Mouse (Mus musculus): ENCODE measurements around the gene Vkorc1. TPM values are rescaled to one million over a fixed set of nuclear protein-coding genes. Genes with fewer than 3 reads are reported as not detected.
"Not testable (repeated sequence)": the region's sequence is repeated elsewhere in the genome, so short reads cannot be mapped to it uniquely, and the experiment has no call there.

Vkorc1 gene
- polyA plus RNA-seq (2015; fragmentation: Nextera tagmentation; extraction: Ambion mirVana): 73.8 and 77.6 TPM in 2 replicates

DNA sequence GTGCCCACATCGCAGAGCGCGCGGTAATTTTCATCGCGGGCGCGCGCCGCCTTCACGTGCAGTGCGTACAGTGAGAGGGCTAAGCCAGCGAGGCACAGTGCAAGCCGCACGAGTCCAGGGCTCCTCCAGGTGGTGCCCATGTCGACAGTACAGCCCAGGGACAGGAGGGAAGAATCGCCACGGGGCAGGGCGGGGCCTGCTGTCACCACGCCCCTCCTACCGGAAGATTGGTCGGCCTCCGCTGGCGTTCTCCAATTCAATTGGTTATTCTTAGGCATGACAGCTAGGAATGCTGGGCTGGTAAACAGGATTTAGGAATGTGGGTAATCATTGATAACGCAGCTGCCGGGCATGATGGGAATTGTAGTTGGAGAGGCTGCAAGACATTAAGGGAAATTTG is at the start of gene Vkorc1, which contains the start of gene Gm21974:
TSS of gene Vkorc1 (minus strand) at position 176 of the 400 bp plus-strand sequence.
TSS of gene Gm21974 (minus strand) at position 13 of the 400 bp plus-strand sequence.
- H3K4me2 ChIP-seq: peak within 1 kb of the TSS; percentile 84
- no peaks in the 10 kb centered on the region for H3K27me3 ChIP-seq
- H3K4me3 ChIP-seq: peak within 1 kb of the TSS; percentile 65
- ATAC-seq (ENCODE audit: low read depth): peak; percentile 98
- peak within 1 kb of the TSS; percentile 80 for H3K9ac ChIP-seq
- peak within 1 kb of the TSS; percentile 84 for H3K27ac ChIP-seq (replicated peaks)
- H3K9me3 ChIP-seq: no peaks in the 10 kb centered on the region
- peaks cover 29% of the 10 kb centered on the region for H3K36me3 ChIP-seq
- WGBS: 0% methylated on average over 26 of the region's 26 CpGs
- H3K4me1 ChIP-seq (replicated peaks): peaks cover 11% of the 10 kb centered on the region

DNA sequence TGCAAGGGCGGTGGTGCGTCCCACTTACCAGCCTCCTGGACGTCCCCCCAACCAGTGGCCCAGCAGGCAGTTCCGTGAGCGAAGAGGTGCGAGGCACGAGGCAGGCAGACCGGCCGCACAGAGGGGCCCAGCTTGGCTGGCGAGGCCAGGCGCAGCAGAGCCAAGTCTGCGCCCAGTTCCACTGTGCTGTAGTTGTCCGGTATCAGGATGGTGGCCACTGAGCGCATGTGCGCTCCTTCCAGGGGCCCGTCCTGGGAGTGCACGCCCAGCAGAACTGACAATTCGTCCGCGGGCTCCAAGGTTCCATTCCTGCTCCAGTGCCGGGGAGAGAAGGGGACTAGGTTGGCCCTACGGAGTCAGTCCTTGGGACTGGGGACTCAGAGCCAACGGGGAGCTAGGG is 49.2 kb upstream of the Vkorc1 start:
- H3K36me3 ChIP-seq: no peaks in the 10 kb centered on the region

DNA sequence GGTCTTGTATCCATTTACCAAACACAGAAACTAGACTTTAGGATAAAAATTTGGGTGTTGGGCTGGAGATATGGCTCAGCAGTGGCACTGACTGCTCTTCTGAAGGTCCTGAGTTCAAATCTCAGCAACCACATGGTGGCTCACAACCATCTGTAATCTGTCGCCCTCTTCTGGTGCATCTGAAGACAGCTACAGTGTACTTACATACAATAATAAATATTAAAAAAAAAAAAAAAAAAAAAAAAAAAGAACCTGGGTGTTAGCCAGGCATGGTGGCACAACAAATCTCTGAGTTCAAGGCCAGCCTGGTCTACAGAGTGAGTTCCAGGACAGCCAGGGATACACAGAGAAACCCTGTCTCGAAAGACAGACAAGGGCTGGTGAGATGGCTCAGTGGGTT is 46.7 kb upstream of the Vkorc1 start:
- not testable (repeated sequence) for H3K9me3 ChIP-seq; H3K4me3 ChIP-seq; H3K36me3 ChIP-seq; H3K9ac ChIP-seq; H3K4me2 ChIP-seq; ATAC-seq (ENCODE audit: low read depth); H3K27ac ChIP-seq (replicated peaks); H3K4me1 ChIP-seq (replicated peaks)
- H3K27me3 ChIP-seq: peaks cover 35% of the 10 kb centered on the region
- WGBS: 42% methylated on average over 2 of the region's 2 CpGs

More for the DNA sequence above, 49.2 kb upstream of the Vkorc1 start:
- no peak for ATAC-seq (ENCODE audit: low read depth)
- no peaks in the 10 kb centered on the region for H3K9me3 ChIP-seq
- H3K4me1 ChIP-seq (replicated peaks): no peaks in the 10 kb centered on the region
- H3K4me3 ChIP-seq: no peak overlapping the region
- peaks cover 35% of the 10 kb centered on the region for H3K27me3 ChIP-seq
- 14% methylated on average over 23 of the region's 23 CpGs for WGBS
- H3K9ac ChIP-seq: no peak overlapping the region
- no peak overlapping the region for H3K27ac ChIP-seq (replicated peaks)
- H3K4me2 ChIP-seq: 0 out of 2 replicates have a peak overlapping the region, but pooled peaks have one; percentile 9

DNA sequence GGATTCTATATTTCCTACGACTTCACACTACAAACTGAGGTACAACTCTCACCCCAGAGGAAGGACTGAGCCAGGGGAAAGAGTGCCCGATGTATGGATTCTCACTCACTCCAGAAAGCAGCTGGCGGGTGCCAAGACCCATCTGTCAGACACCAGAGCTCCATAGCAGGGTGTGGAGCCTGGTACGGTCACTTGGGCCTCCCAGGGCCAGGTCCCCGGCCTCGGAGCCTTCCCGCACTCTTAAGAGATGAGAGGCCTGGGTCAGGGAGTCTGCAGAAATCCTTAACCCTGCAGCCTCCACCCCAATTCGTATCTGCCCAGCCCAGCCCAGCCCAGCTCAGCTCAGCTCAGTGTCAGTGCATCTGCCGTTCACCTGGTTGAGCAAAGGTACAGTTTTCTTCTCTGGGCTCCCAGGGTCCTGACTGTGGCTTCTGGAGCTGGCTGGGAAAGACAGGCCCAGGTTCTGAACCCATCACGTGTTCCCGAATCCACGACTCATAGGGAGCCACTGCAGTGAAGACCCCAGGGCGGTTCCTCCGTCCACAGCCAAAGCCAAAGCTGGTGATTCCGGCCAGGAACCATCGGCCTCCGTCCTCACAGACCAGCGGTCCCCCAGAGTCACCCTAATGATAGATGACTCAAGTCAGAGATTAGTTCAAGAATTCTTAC is 40.9 kb upstream of the Vkorc1 start:
- peak overlapping the region; percentile 87 for H3K9ac ChIP-seq
- 59% methylated on average over 18 of the region's 18 CpGs for WGBS
- H3K4me3 ChIP-seq: peak overlapping the region; percentile 74
- no peaks in the 10 kb centered on the region for H3K36me3 ChIP-seq
- 0 out of 2 replicates have a peak, but pooled peaks cover 3% of the 10 kb centered on the region for H3K27me3 ChIP-seq
- H3K4me2 ChIP-seq: peak overlapping the region; percentile 88
- no peaks in the 10 kb centered on the region for H3K9me3 ChIP-seq
- peak overlapping the region; percentile 82 for H3K27ac ChIP-seq (replicated peaks)
- peak; percentile 5; the same call in 1 of the 2 replicates for ATAC-seq (ENCODE audit: low read depth)
- peaks cover 18% of the 10 kb centered on the region for H3K4me1 ChIP-seq (replicated peaks)

DNA sequence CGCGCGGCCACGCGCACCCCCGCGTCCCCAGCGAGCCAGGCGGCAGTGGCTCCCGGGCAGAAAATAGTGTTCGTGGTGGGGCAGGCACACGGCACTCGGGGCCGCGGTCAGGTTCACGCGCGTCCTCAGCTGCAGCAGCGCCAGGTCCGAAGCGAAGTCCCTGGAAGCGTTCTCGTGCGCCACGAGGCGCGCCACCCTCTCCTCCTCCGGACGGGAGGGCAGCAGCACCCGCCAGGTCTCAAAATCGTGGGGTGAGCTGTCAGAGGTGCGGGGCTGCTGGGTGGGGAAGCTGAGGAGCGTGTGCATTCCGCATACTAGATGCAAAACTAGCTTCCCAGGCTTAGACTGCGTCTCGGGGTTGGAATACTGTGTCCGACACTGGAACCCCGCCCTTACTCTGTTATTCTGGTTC is 40.3 kb upstream of the Vkorc1 start:
- peak; percentile 73 for ATAC-seq (ENCODE audit: low read depth)
- H3K9ac ChIP-seq: peak overlapping the region; percentile 87
- peak overlapping the region; percentile 74 for H3K4me3 ChIP-seq
- H3K4me2 ChIP-seq: peak overlapping the region; percentile 88
- peaks cover 6% of the 10 kb centered on the region for H3K27me3 ChIP-seq
- 1% methylated on average over 38 of the region's 38 CpGs for WGBS
- no peaks in the 10 kb centered on the region for H3K36me3 ChIP-seq
- no peaks in the 10 kb centered on the region for H3K9me3 ChIP-seq
- peaks cover 18% of the 10 kb centered on the region for H3K4me1 ChIP-seq (replicated peaks)
- peak overlapping the region; percentile 82 for H3K27ac ChIP-seq (replicated peaks)

DNA sequence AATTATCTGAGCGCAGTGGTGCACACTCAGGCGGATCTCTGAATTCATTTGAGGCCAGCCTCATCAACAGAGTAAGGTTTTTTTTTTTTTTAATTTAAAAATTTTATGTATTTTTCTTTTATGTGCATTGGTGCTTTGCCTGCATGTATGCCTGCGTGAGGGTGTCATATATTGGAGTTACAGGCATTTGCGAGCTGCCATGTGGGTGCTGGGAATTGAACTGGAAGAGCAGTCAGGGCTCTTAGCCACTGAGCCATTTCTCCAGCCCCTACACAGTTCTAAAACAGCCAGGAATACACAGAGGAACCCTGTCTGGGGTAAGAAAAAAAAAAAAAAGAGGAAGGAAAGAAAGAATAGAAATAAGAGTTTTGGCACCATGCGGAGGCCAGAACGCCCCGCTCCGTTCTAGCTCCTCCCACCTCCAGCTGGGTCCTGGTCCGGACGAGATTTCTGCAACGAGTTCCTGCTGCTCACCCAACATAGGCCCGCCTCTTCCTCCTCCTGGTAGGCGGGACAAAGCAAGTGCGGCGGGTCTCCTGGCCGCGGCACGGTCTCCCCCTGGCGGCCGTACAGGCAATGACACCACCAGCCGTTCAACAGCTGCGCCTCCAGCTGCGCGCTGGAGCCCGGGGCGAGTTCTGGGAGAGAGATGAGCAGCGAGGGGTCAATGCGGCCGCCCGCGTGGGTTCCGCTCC is 39.8 kb upstream of the Vkorc1 start:
- H3K9ac ChIP-seq: peak overlapping the region; percentile 87
- H3K36me3 ChIP-seq: no peaks in the 10 kb centered on the region
- peaks cover 18% of the 10 kb centered on the region for H3K4me1 ChIP-seq (replicated peaks)
- peak overlapping the region; percentile 88 for H3K4me2 ChIP-seq
- peak; percentile 96 for ATAC-seq (ENCODE audit: low read depth)
- no peaks in the 10 kb centered on the region for H3K9me3 ChIP-seq
- WGBS: 7% methylated on average over 32 of the region's 32 CpGs
- peaks cover 12% of the 10 kb centered on the region for H3K27me3 ChIP-seq
- peak overlapping the region; percentile 82 for H3K27ac ChIP-seq (replicated peaks)
- H3K4me3 ChIP-seq: peak overlapping the region; percentile 74

DNA sequence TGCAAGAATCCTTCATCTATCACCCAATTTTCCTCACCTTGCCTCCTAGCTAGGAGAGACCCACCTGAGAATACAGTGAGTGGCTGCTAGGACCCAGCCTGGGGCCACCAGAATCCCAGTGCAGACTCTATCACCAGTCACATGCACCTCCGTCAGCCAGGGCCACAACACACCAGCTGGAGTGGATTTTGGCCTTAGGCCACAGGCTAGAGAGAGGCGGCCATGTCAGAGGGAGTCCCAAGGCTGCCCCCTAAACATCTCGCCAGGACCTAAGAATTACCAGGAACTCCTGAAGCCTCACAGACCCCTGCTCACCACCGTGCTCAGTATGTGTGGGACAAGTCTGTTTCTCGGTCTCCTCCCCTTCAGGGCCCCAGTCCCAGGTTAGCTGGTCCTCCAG is 38.7 kb upstream of the Vkorc1 start:
- Histone ChIP-seq H3K9ac (peak overlapping the region; percentile 23; the same call in 1 of the 2 replicates), H3K4me2 (no peak overlapping the region)
- WGBS: 81% methylated on average over 5 of the region's 5 CpGs

DNA sequence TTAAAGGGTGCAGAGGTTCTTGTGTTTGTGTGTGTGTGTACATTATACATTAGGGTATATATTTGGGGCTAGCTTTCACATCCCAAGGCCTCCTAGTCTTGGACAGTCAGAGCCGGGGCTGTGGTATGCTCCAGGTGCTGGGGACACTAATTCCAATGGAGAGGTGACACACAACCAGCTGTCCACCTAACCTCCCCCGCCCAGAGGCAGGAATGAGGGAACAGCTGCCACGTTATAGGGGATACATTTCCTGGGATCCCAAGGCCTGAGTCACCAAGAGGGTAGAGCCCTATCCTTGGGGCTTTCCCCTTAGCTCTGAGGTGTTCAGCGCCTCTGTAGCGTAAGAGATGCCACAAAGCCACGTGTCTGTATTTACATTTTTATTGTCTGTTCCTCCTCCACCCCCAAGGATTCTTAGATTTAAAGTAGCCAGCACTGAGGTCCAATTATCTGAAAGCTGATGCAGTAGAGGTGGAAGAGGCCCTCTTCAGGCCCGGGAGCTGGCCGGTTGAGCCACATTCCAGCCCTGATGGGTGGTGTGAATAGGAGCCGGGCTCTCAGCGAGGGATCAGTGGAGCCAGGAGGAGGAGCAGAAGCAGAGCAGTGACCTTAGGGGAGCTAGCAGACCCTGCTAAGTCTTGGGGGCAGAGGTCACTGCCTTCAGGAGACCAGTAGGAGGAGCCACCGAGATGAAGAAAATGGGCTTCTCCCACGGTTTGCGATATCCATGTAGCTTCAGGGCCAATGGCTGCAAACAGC is 37.0 kb upstream of the Vkorc1 start:
- Histone ChIP-seq H3K27ac (replicated peaks) (no peak overlapping the region), H3K9ac (0 out of 2 replicates have a peak overlapping the region, but pooled peaks have one; percentile 31), H3K36me3 (no peaks in the 10 kb centered on the region), H3K9me3 (no peaks in the 10 kb centered on the region), H3K4me2 (no peak overlapping the region), H3K4me3 (no peak overlapping the region), H3K27me3 (peaks cover 38% of the 10 kb centered on the region), H3K4me1 (replicated peaks) (peaks cover 24% of the 10 kb centered on the region)
- 24% methylated on average over 13 of the region's 13 CpGs for whole genome bisulfite sequencing
- no peak for ATAC-seq (ENCODE audit: low read depth)

More for the DNA sequence above, 38.7 kb upstream of the Vkorc1 start:
- Histone ChIP-seq H3K4me3 (no peak overlapping the region), H3K36me3 (no peaks in the 10 kb centered on the region), H3K4me1 (replicated peaks) (peaks cover 24% of the 10 kb centered on the region), H3K9me3 (no peaks in the 10 kb centered on the region), H3K27ac (replicated peaks) (no peak overlapping the region), H3K27me3 (peaks cover 23% of the 10 kb centered on the region)
- no peak for ATAC-seq (ENCODE audit: low read depth)

DNA sequence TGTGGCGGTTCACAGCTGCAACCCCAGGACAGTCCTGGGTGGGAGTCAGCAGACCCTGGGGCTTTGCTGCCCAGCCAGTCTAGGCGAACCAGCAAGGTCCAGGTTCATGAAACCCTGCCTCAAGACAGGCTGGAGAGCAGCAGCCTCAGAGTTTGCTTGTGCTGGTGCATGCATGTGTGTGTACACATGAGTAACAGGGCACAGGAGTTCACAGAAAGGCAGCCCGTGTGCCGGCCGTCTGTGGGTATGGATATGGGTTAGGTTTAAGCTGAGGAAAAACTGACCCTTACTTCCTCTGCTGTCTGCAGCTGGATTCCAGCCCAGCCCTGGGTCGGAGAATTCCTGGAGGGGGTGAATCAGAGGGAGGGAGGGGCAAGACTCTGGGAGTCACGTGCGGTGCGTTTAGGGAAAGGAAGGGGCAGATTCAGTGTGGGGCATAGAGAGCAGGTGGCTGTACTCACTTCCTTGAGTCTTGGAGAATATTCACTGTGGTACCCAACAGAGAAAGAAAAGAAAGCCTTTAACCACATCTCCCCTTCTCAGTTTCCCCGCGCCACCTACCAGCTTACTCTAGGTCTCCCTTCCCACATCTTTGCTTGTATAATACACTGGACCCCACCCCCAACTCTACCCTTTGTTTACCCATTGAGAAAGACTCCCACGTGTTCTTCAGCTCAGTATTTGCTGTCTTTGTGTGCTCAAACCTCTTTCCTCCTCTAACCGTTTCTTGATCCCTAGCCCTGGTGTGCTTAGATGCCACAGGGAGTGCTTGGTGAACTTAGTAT is 36.1 kb upstream of the Vkorc1 start:
- Histone ChIP-seq H3K27me3 (peaks cover 38% of the 10 kb centered on the region), H3K4me3 (no peak overlapping the region), H3K4me1 (replicated peaks) (peaks cover 23% of the 10 kb centered on the region), H3K9me3 (no peaks in the 10 kb centered on the region), H3K4me2 (no peak overlapping the region), H3K9ac (no peak overlapping the region), H3K36me3 (peaks cover 9% of the 10 kb centered on the region), H3K27ac (replicated peaks) (no peak overlapping the region)
- no peak for ATAC-seq (ENCODE audit: low read depth)
- WGBS: 49% methylated on average over 13 of the region's 13 CpGs

DNA sequence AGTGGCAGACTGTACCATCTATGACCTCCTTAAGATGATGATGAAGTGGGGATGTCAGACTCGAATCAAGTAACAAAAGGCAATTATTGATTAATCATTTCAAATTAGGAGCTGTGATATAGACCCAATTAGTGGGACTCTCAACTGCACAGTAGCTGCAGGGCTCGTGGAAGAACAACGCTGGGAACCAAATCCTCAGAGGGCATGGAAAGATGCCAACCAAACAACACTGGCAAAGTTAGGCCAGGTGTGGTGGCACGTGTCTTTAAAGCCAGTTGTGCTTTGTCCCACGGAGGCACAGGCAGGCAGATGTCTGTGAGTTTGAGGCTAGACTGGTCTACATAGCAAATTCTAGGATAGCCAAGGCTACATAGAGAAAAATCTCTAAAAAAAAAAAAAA is 35.2 kb upstream of the Vkorc1 start:
- Histone ChIP-seq H3K36me3 (peaks cover 18% of the 10 kb centered on the region), H3K4me1 (replicated peaks) (peaks cover 15% of the 10 kb centered on the region), H3K4me2 (no peak overlapping the region), H3K27ac (replicated peaks) (no peak overlapping the region), H3K9ac (no peak overlapping the region), H3K9me3 (no peaks in the 10 kb centered on the region), H3K27me3 (peaks cover 38% of the 10 kb centered on the region), H3K4me3 (no peak overlapping the region)
- WGBS: 77% methylated on average over 5 of the region's 5 CpGs
- ATAC-seq (ENCODE audit: low read depth): no peak

DNA sequence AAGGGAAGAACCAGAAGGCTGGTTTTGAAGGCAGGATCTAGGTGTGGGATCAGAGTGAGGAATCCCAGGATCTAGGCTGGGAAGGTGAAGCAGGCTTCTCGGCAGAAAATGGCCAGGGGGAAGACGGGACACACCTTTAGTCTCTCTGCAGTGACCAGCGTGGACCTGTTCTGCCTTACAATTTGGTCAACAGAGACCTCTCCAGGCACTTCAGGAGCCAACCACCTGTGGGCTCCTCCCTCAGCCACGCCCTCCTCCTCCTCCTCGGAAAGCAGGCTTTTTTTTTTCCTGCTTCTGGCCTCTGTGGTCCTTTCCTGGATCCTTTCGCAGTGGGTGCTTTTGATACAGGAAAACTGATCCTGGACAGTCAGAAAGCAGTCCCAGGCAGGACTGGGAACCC is 34.5 kb upstream of the Vkorc1 start, which contains the start of gene Prss8:
TSS of gene Prss8 (minus strand) at position 182 of the 400 bp plus-strand sequence.
- Histone ChIP-seq H3K4me3 (no peak within 1 kb of the TSS; the same call in 1 of the 2 replicates), H3K36me3 (peaks cover 25% of the 10 kb centered on the region), H3K9ac (peak within 1 kb of the TSS; percentile 43; the same call in 1 of the 2 replicates), H3K9me3 (no peaks in the 10 kb centered on the region), H3K27ac (replicated peaks) (no peak within 1 kb of the TSS), H3K4me2 (peak within 1 kb of the TSS; percentile 30), H3K4me1 (replicated peaks) (peaks cover 14% of the 10 kb centered on the region), H3K27me3 (peaks cover 38% of the 10 kb centered on the region)
- 9% methylated on average over 6 of the region's 6 CpGs for WGBS
- no peak for ATAC-seq (ENCODE audit: low read depth)
